Mouse (Mus musculus) liver, postnatal 0 days (tissue): ENCODE measurements at regions not wholly inside any gene's neighbourhood (a gene's known extent, or its start where the extent isn't known, plus 50 kb on each side); places are given as distances from the start of the nearest gene placed in this dataset. TPM values are rescaled to one million over a fixed set of nuclear protein-coding genes. Genes with fewer than 3 reads are reported as not detected.
A peak's percentile ranks its signal among the peaks of the same experiment; 100 is the strongest.

ENCODE experiments used
- ATAC-seq: fragments of 200-750 bp; cut with Nextera tagmentation; 2 replicates; pipeline ENCODE4 v1.8.0; 2017; ENCODE audit warnings: mild to moderate bottlenecking, moderate library complexity
- DNase-seq: peaks from one replicate; pipeline ENCODE4 v3.0.0-alpha.2; 2016
- H3K27ac ChIP-seq: fragments of 300-500 bp; sonication (generic); 2 replicates; pipeline ENCODE4 v1.5.1; 2014; ENCODE audit warnings: antibody characterized with exemption, moderate library complexity, mild to moderate bottlenecking, low read depth
- H3K27me3 ChIP-seq: fragments of 300-500 bp; sonication (generic); 2 replicates; pipeline ENCODE4 v1.6.1; 2014; ENCODE audit warnings: low read length, control low read depth, mixed read lengths; ENCODE audit not compliant: insufficient read depth
- H3K36me3 ChIP-seq: fragments of 300-500 bp; sonication (generic); replicated peaks from 2 replicates; pipeline ENCODE4 v1.6.1; 2014; ENCODE audit warnings: mild to moderate bottlenecking, control low read depth, low read length, moderate library complexity, mixed read lengths; ENCODE audit not compliant: insufficient read depth
- H3K4me1 ChIP-seq: fragments of 300-500 bp; sonication (generic); 2 replicates; pipeline ENCODE4 v1.6.1; 2014; ENCODE audit warnings: antibody characterized with exemption, mild to moderate bottlenecking, control low read depth; ENCODE audit not compliant: insufficient read depth
- H3K4me2 ChIP-seq: fragments of 300-500 bp; sonication (generic); 2 replicates; pipeline ENCODE4 v1.6.1; 2014; ENCODE audit warnings: low read depth, mild to moderate bottlenecking, low read length, moderate library complexity, mixed read lengths
- H3K4me3 ChIP-seq: fragments of 300-500 bp; sonication (generic); 2 replicates; pipeline ENCODE4 v1.5.1; 2014; ENCODE audit warnings: low read depth, low read length
- H3K9ac ChIP-seq: fragments of 300-500 bp; sonication (generic); replicated peaks from 2 replicates; pipeline ENCODE4 v1.6.1; 2014; ENCODE audit warnings: mild to moderate bottlenecking, moderate library complexity
- H3K9me3 ChIP-seq: fragments of 300-500 bp; sonication (generic); 2 replicates; pipeline ENCODE4 v1.6.1; 2016; ENCODE audit warnings: mild to moderate bottlenecking, control low read depth, low read length, mixed read lengths
- CTCF ChIP-seq: sonication (generic); IDR thresholded peaks from 2 replicates; pipeline ENCODE4 v1.5.1; 2016; ENCODE audit warnings: antibody characterized with exemption, low read depth
- EP300 ChIP-seq: IDR thresholded peaks from 2 replicates; pipeline ENCODE4 v1.6.1; 2016; ENCODE audit warnings: antibody characterized with exemption, low read depth, mild to moderate bottlenecking
- WGBS: fragments of 180-500 bp; shearing (Covaris S2); extraction: QIAGEN DNeasy Blood & Tissue Kit; methylation state at CpG from one replicate; pipeline ENCODE4 v1.1.7; 2014; ENCODE audit not compliant: insufficient replicate concordance; 5-methylcytosine and 5-hydroxymethylcytosine counted together
- microRNA counts: library from miRNA; unstranded; fragments of <30 nt; microRNA quantifications from one replicate; lab custom pipeline; 2015
- microRNA-seq: library from miRNA; unstranded; fragments of <30 nt; microRNA quantifications from one replicate; pipeline ENCODE4, GENCODE M21; 2016

- ATAC-seq (no peak), DNase-seq (no peak)
- no peaks in the 10 kb centered on the region for H3K27me3 ChIP-seq
- H3K9ac ChIP-seq = no peak overlapping the region
- H3K9me3 ChIP-seq = no peaks in the 10 kb centered on the region
- no peaks in the 10 kb centered on the region for H3K4me1 ChIP-seq
- H3K4me3 ChIP-seq = no peak overlapping the region
- TF ChIP-seq EP300 (no peak), CTCF (no peak)
- no peak overlapping the region for H3K27ac ChIP-seq
- WGBS = 86% methylated on average over 1 of the region's 1 CpGs
- no peaks in the 10 kb centered on the region for H3K36me3 ChIP-seq
- H3K4me2 ChIP-seq = no peak overlapping the region
Observed at GRCm38 (mm10) chr13:75598675-75599074, 107.9 kb upstream of the Ell2 start.

- no peaks in the 10 kb centered on the region for H3K36me3 ChIP-seq
- H3K4me3 ChIP-seq = no peak overlapping the region
- TF ChIP-seq EP300 (no peak), CTCF (no peak)
- H3K27me3 ChIP-seq = no peaks in the 10 kb centered on the region
- 72% methylated on average over 3 of the region's 3 CpGs for WGBS
- H3K27ac ChIP-seq = no peak overlapping the region
- no peak overlapping the region for H3K9ac ChIP-seq
- H3K9me3 ChIP-seq = no peaks in the 10 kb centered on the region
- no peak overlapping the region for H3K4me2 ChIP-seq
- no peaks in the 10 kb centered on the region for H3K4me1 ChIP-seq
- no peak for DNase-seq
- ATAC-seq = no peak
Observed at GRCm38 (mm10) chr13:75623229-75623628, 83.3 kb upstream of the Ell2 start.

GRCm38 (mm10) chr13:75627405-75627804 is 79.2 kb upstream of the Ell2 start:
- WGBS = 84% methylated on average over 1 of the region's 1 CpGs
- Histone ChIP-seq H3K9ac (no peak overlapping the region), H3K4me2 (no peak overlapping the region), H3K4me1 (no peaks in the 10 kb centered on the region), H3K27me3 (no peaks in the 10 kb centered on the region), H3K27ac (no peak overlapping the region), H3K9me3 (no peaks in the 10 kb centered on the region), H3K4me3 (no peak overlapping the region), H3K36me3 (no peaks in the 10 kb centered on the region)
- TF ChIP-seq EP300 (no peak), CTCF (no peak)
- ATAC-seq (no peak), DNase-seq (no peak)

GRCm38 (mm10) chr13:75631048-75631447 is 75.5 kb upstream of the Ell2 start:
- TF ChIP-seq CTCF (no peak), EP300 (no peak)
- no peak for DNase-seq
- Histone ChIP-seq H3K36me3 (no peaks in the 10 kb centered on the region), H3K27me3 (no peaks in the 10 kb centered on the region), H3K4me2 (no peak overlapping the region), H3K9ac (no peak overlapping the region), H3K9me3 (no peaks in the 10 kb centered on the region), H3K27ac (no peak overlapping the region), H3K4me1 (no peaks in the 10 kb centered on the region), H3K4me3 (no peak overlapping the region)
- 63% methylated on average over 1 of the region's 1 CpGs for WGBS
- peak; percentile 51 for ATAC-seq

GRCm38 (mm10) chr13:75647513-75647912 is 59.0 kb upstream of the Ell2 start:
- no peak overlapping the region for H3K4me3 ChIP-seq
- H3K4me1 ChIP-seq = no peaks in the 10 kb centered on the region
- H3K27ac ChIP-seq = peak overlapping the region; percentile 44; the same call in 1 of the 2 replicates
- no peak overlapping the region for H3K9ac ChIP-seq
- no peak for TF ChIP-seq CTCF
- TF ChIP-seq EP300 = no peak
- H3K36me3 ChIP-seq = no peaks in the 10 kb centered on the region
- no peak for DNase-seq
- 0 out of 2 replicates have a peak, but pooled peaks cover 2% of the 10 kb centered on the region for H3K9me3 ChIP-seq
- no peaks in the 10 kb centered on the region for H3K27me3 ChIP-seq
- H3K4me2 ChIP-seq = no peak overlapping the region
- no peak for ATAC-seq
- WGBS = 62% methylated on average over 1 of the region's 1 CpGs

- H3K27me3 ChIP-seq = no peaks in the 10 kb centered on the region
- TF ChIP-seq CTCF = no peak
- no peak for TF ChIP-seq EP300
- no peak overlapping the region for H3K4me2 ChIP-seq
- ATAC-seq (no peak), DNase-seq (no peak)
- H3K36me3 ChIP-seq = no peaks in the 10 kb centered on the region
- H3K4me3 ChIP-seq = no peak overlapping the region
- no peaks in the 10 kb centered on the region for H3K4me1 ChIP-seq
- H3K27ac ChIP-seq = peak overlapping the region; percentile 89; the same call in 1 of the 2 replicates
- whole genome bisulfite sequencing = 59% methylated on average over 3 of the region's 3 CpGs
- no peaks in the 10 kb centered on the region for H3K9me3 ChIP-seq
- H3K9ac ChIP-seq = no peak overlapping the region
Observed at GRCm38 (mm10) chr13:75651941-75652340, 54.6 kb upstream of the Ell2 start.

- H3K27ac ChIP-seq = peak overlapping the region; percentile 89
- peak; percentile 98 for ATAC-seq
Observed at GRCm38 (mm10) chr13:75652966-75653365, 53.6 kb upstream of the Ell2 start.

More at GRCm38 (mm10) chr13:75652966-75653365, 53.6 kb upstream of the Ell2 start:
- 64% methylated on average over 2 of the region's 2 CpGs for WGBS
- DNase-seq = peak; percentile 34
- Histone ChIP-seq H3K4me1 (no peaks in the 10 kb centered on the region), H3K27me3 (no peaks in the 10 kb centered on the region), H3K9ac (no peak overlapping the region), H3K9me3 (no peaks in the 10 kb centered on the region), H3K4me2 (no peak overlapping the region), H3K4me3 (no peak overlapping the region), H3K36me3 (no peaks in the 10 kb centered on the region)
- TF ChIP-seq CTCF (no peak), EP300 (peak; percentile 20; the same call in 1 of the 2 replicates)

MicroRNAs encoded in the stretch of these regions (microRNA counts, 519-probe panel; counts per million panel counts)
- not detected for microRNA mmu-miR-682 (lab: Ali Mortazavi, UCI)

Small RNAs in the stretch of these regions (microRNA-seq; reads per million reads assigned to microRNA genes)
- not detected for gene Mir682
